Mouse (Mus musculus) kidney, postnatal 0 days (tissue): ENCODE results near the gene Gm20605. TPM values are rescaled to one million over a fixed set of nuclear protein-coding genes. Genes with fewer than 3 reads are reported as not detected.

Experiments used
- ATAC-seq: fragments of 200-750 bp; cut with Nextera tagmentation; replicated peaks from 2 replicates; pipeline ENCODE4 v1.8.0; 2017; ENCODE audit warnings: low read depth, moderate number of reproducible peaks, moderate TSS enrichment, moderate library complexity; ENCODE audit not compliant: low FRiP score
- DNase-seq: peaks from one replicate; pipeline ENCODE4 v3.0.0-alpha.2; 2016; ENCODE audit warnings: low spot score
- H3K27ac ChIP-seq: fragments of 300-500 bp; sonication (generic); 2 replicates; pipeline ENCODE4 v1.5.1; 2014; ENCODE audit warnings: mild to moderate bottlenecking
- H3K27me3 ChIP-seq: fragments of 300-500 bp; sonication (generic); 2 replicates; pipeline ENCODE4 v1.6.1; 2014; ENCODE audit warnings: low read length, mixed read lengths; ENCODE audit not compliant: insufficient read depth
- H3K36me3 ChIP-seq: fragments of 300-500 bp; sonication (generic); 2 replicates; pipeline ENCODE4 v1.6.1; 2014; ENCODE audit warnings: low read length, mixed read lengths; ENCODE audit not compliant: insufficient read depth
- H3K4me1 ChIP-seq: fragments of 300-500 bp; sonication (generic); replicated peaks from 2 replicates; pipeline ENCODE4 v1.6.1; 2014; ENCODE audit warnings: antibody characterized with exemption, low read length, mixed read lengths; ENCODE audit not compliant: insufficient read depth
- H3K4me2 ChIP-seq: fragments of 300-500 bp; sonication (generic); 2 replicates; pipeline ENCODE4 v1.6.1; 2014; ENCODE audit warnings: mild to moderate bottlenecking, low read length, moderate library complexity, mixed read lengths
- H3K4me3 ChIP-seq: fragments of 300-500 bp; sonication (generic); replicated peaks from 2 replicates; pipeline ENCODE4 v1.5.1; 2014; ENCODE audit warnings: low read depth, low read length
- H3K9ac ChIP-seq: fragments of 300-500 bp; sonication (generic); 2 replicates; pipeline ENCODE4 v1.6.1; 2014; ENCODE audit warnings: low read depth, low read length
- H3K9me3 ChIP-seq: fragments of 300-500 bp; sonication (generic); replicated peaks from 2 replicates; pipeline ENCODE4 v1.6.1; 2016; ENCODE audit warnings: low read length, inconsistent platforms, mixed read lengths
- CTCF ChIP-seq: IDR thresholded peaks from 2 replicates; pipeline ENCODE4 v1.5.1; 2016; ENCODE audit warnings: antibody characterized with exemption, low read depth, mild to moderate bottlenecking, moderate library complexity
- WGBS: fragments of 180-500 bp; shearing (Covaris S2); extraction: QIAGEN DNeasy Blood & Tissue Kit; methylation state at CpG from one replicate; pipeline ENCODE4 v1.1.7; 2014; 5-methylcytosine and 5-hydroxymethylcytosine counted together
- polyA plus RNA-seq: library from polyadenylated mRNA; unstranded; fragments of >200 nt; fragmentation: Nextera tagmentation; extraction: Ambion mirVana; gene quantifications from 2 replicates; pipeline ENCODE4 v1.2.1, GENCODE M21; 2015

The Gm20605 gene
- polyA plus RNA-seq, 1 experiment from 2014 or later = 5.3 TPM

- DNase-seq (no peak), ATAC-seq (no peak)
- TF ChIP-seq CTCF = no peak
- no peaks in the 10 kb centered on the region for H3K36me3 ChIP-seq
- H3K27ac ChIP-seq = no peak overlapping the region
- H3K4me2 ChIP-seq = no peak overlapping the region
- no peak overlapping the region for H3K9ac ChIP-seq
- H3K27me3 ChIP-seq = no peaks in the 10 kb centered on the region
- H3K4me1 ChIP-seq = peaks cover 5% of the 10 kb centered on the region; the same call in 1 of the 2 replicates
- H3K4me3 ChIP-seq = no peak overlapping the region
- no peaks in the 10 kb centered on the region for H3K9me3 ChIP-seq
- 86% methylated on average over 6 of the region's 6 CpGs for WGBS
Measured at GRCm38 (mm10) chr5:137686127-137686790, 57.3 kb downstream of the Gm20605 start.

DNA sequence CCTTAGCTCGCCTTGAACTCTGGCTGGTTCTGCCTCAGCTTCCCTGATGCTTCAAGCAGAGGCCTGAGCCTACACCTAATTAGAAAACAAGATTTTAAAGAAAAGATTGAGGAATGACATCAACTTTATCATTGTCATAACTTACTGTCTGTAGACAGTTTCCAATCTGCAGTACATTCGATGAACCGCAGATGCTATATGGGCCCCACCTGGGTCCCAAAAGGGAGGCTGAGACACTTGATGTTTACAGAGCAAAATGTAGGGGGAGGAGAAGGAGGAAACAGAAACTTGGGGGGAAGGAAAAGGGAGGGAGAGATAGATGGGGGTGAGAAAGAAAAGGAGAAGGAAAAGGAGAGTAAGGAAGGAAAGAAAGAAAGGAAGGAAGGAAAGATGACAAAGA, 61.0 kb downstream of the Gm20605 start:
- H3K9ac ChIP-seq = no peak overlapping the region
- no peak overlapping the region for H3K4me2 ChIP-seq
- no peak for DNase-seq
- no peaks in the 10 kb centered on the region for H3K36me3 ChIP-seq
- H3K27me3 ChIP-seq = no peaks in the 10 kb centered on the region
- WGBS = 70% methylated on average over 3 of the region's 3 CpGs
- no peak for TF ChIP-seq CTCF
- H3K4me1 ChIP-seq = no peaks in the 10 kb centered on the region
- no peaks in the 10 kb centered on the region for H3K9me3 ChIP-seq
- ATAC-seq = no peak
- H3K4me3 ChIP-seq = no peak overlapping the region
- no peak overlapping the region for H3K27ac ChIP-seq

DNA sequence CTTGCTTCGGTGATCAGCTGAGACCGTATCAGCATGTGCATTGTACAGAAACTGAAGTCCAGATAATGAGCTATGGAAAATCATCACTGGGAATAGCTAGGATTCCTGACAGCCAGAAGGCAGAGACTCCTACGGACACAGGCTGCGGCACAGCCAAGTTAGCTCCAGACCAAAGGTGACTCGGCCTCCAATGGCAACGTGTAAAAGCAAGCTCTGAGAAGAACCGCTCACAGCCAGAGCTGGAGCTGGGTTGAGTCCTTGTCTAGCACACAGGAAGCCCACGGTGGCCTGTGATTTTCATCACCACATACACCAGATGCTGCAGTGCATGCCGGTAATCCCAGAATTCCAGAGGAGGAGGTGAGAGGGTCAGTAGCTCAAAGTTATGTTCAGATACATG, 61.6 kb downstream of the Gm20605 start:
- ATAC-seq (no peak), DNase-seq (no peak)
- H3K4me3 ChIP-seq = no peak overlapping the region
- H3K4me2 ChIP-seq = no peak overlapping the region
- H3K9me3 ChIP-seq = no peaks in the 10 kb centered on the region
- no peak for TF ChIP-seq CTCF
- H3K36me3 ChIP-seq = no peaks in the 10 kb centered on the region
- H3K9ac ChIP-seq = no peak overlapping the region
- WGBS = 30% methylated on average over 9 of the region's 9 CpGs
- H3K27ac ChIP-seq = no peak overlapping the region
- no peaks in the 10 kb centered on the region for H3K27me3 ChIP-seq
- no peaks in the 10 kb centered on the region for H3K4me1 ChIP-seq

DNA sequence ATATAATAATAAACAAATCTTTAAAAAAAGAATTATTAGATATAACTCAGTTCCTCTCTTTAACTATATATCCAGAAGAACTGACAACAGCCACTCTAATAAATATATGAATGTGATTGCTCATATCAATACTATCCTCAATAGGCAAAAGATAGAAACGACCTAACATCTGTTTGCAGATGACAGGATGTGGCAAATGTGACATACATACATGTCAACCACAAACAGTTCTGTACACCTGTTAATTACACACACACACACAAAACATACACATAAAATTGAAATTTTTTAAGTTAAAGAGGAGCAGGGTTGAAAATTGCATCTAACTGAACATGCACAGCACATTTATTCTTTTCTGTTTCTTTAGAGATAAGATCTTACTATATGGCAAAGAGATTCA, 62.9 kb downstream of the Gm20605 start:
- H3K4me3 ChIP-seq = no peak overlapping the region
- TF ChIP-seq CTCF = no peak
- no peaks in the 10 kb centered on the region for H3K9me3 ChIP-seq
- DNase-seq (no peak), ATAC-seq (no peak)
- no peaks in the 10 kb centered on the region for H3K27me3 ChIP-seq
- H3K27ac ChIP-seq = no peak overlapping the region
- WGBS = 73% methylated on average over 1 of the region's 1 CpGs
- no peaks in the 10 kb centered on the region for H3K4me1 ChIP-seq
- H3K36me3 ChIP-seq = no peaks in the 10 kb centered on the region
- H3K9ac ChIP-seq = no peak overlapping the region
- H3K4me2 ChIP-seq = no peak overlapping the region

Other genes with a start within 250 kb of the Gm20605 start
- 0.16 and 0.23 TPM in 2 replicates for gene Zan, start 152.1 kb upstream of the Gm20605 start, polyA plus RNA-seq
- 55.1 and 55.6 TPM in 2 replicates for gene Pop7, start 126.7 kb upstream of the Gm20605 start, polyA plus RNA-seq
- gene Gigyf1, start 110.6 kb upstream of the Gm20605 start, polyA plus RNA-seq = 9.3 and 10.3 TPM in 2 replicates
- gene Epo, start 95.9 kb upstream of the Gm20605 start, polyA plus RNA-seq = 0.20 TPM in 1 of 2 replicates, not detected in the other
- gene Gnb2, start 95.7 kb upstream of the Gm20605 start, polyA plus RNA-seq = 463 and 480 TPM in 2 replicates
- not detected in 2 replicates for gene Actl6b, start 75.7 kb upstream of the Gm20605 start, polyA plus RNA-seq
- gene Tfr2, start 59.3 kb upstream of the Gm20605 start, polyA plus RNA-seq = 0.13 TPM in 2 replicates
- 37.8 and 39.3 TPM in 2 replicates for gene Mospd3, start 28.1 kb upstream of the Gm20605 start, polyA plus RNA-seq
- 120 and 136 TPM in 2 replicates for gene Pcolce, start 15.4 kb upstream of the Gm20605 start, polyA plus RNA-seq
- 0.14 and 0.17 TPM in 2 replicates for gene Fbxo24, start 173 bp upstream of the Gm20605 start, polyA plus RNA-seq
- gene Lrch4, start 54 bp upstream of the Gm20605 start, polyA plus RNA-seq = 42.6 and 42.9 TPM in 2 replicates
- gene Sap25, start 12.2 kb downstream of the Gm20605 start, polyA plus RNA-seq = 5.3 and 5.4 TPM in 2 replicates
- 1.3 and 1.4 TPM in 2 replicates for gene Irs3, start 16.5 kb downstream of the Gm20605 start, polyA plus RNA-seq
- gene Agfg2, start 55.6 kb downstream of the Gm20605 start, polyA plus RNA-seq = 20.8 and 21.2 TPM in 2 replicates
- gene Nyap1, start 112.4 kb downstream of the Gm20605 start, polyA plus RNA-seq = 1.2 and 1.6 TPM in 2 replicates
- gene Tsc22d4, start 116.6 kb downstream of the Gm20605 start, polyA plus RNA-seq = 107 and 110 TPM in 2 replicates
- gene Ppp1r35, start 149.7 kb downstream of the Gm20605 start, polyA plus RNA-seq = 28.8 and 32.4 TPM in 2 replicates
- 11.6 and 12.3 TPM in 2 replicates for gene Mepce, start 158.5 kb downstream of the Gm20605 start, polyA plus RNA-seq
- gene Zcwpw1, start 158.6 kb downstream of the Gm20605 start, polyA plus RNA-seq = 14.5 and 15.7 TPM in 2 replicates
- gene Pilra, start 207.1 kb downstream of the Gm20605 start, polyA plus RNA-seq = 0.69 and 0.70 TPM in 2 replicates
- gene Pilrb1, start 228.9 kb downstream of the Gm20605 start, polyA plus RNA-seq = 0.39 and 0.45 TPM in 2 replicates
- 0.16 and 0.84 TPM in 2 replicates for gene Pilrb2, start 242.6 kb downstream of the Gm20605 start, polyA plus RNA-seq